Mouse (Mus musculus) cerebellum, adult 2 months (tissue): ENCODE data around the gene Crybg1. TPM values are rescaled to one million over a fixed set of nuclear protein-coding genes. Genes with fewer than 3 reads are reported as not detected.

Experiments used
- DNase-seq, 2 experiments: peaks; one replicate each; pipeline ENCODE4 v3.0.0; 2021
- H3K27ac ChIP-seq: fragments of 200-500 bp; 2 replicates; pipeline ENCODE4 v1.5.1; 2012; ENCODE audit warnings: low read length, control low read depth, inconsistent platforms; ENCODE audit not compliant: insufficient read depth
- H3K27me3 ChIP-seq: fragments of 200-500 bp; 2 replicates; pipeline ENCODE4 v1.6.1; 2012; ENCODE audit warnings: inconsistent platforms, mild to moderate bottlenecking, low read length, moderate library complexity; ENCODE audit not compliant: control insufficient read depth, insufficient read depth
- H3K4me1 ChIP-seq: fragments of 200-500 bp; 2 replicates; pipeline ENCODE4 v1.6.1; 2011; ENCODE audit warnings: low read length; ENCODE audit not compliant: control insufficient read depth, insufficient read depth
- H3K4me3 ChIP-seq: fragments of 200-500 bp; replicated peaks from 2 replicates; pipeline ENCODE3; 2011; ENCODE audit warnings: mild to moderate bottlenecking, low read depth, low read length, control low read depth; ENCODE audit not compliant: insufficient read depth
- CTCF ChIP-seq: fragments of 200-500 bp; IDR thresholded peaks from 2 replicates; pipeline ENCODE4 v1.5.1; 2011; ENCODE audit warnings: low read depth, mild to moderate bottlenecking, control low read depth, low read length, moderate library complexity, borderline replicate concordance; ENCODE audit not compliant: insufficient read depth
- POLR2A ChIP-seq: fragments of 200-500 bp; IDR thresholded peaks from 2 replicates; pipeline ENCODE4 v1.6.1; 2011; ENCODE audit warnings: low read length, control low read depth, borderline replicate concordance; ENCODE audit not compliant: insufficient read depth
- WGBS: fragments of 180-500 bp; shearing (Covaris S2); methylation state at CpG from one replicate; pipeline ENCODE4 v1.1.7; 2018; 5-methylcytosine and 5-hydroxymethylcytosine counted together
- polyA plus RNA-seq: library from polyadenylated mRNA; depleted of rRNA; stranded (reverse); fragments of >200 nt; gene quantifications from 2 replicates; pipeline ENCODE4 v1.2.3, GENCODE M21; 2012

Gene Crybg1
- polyA plus RNA-seq, 1 experiment, result 0.18 TPM

DNA sequence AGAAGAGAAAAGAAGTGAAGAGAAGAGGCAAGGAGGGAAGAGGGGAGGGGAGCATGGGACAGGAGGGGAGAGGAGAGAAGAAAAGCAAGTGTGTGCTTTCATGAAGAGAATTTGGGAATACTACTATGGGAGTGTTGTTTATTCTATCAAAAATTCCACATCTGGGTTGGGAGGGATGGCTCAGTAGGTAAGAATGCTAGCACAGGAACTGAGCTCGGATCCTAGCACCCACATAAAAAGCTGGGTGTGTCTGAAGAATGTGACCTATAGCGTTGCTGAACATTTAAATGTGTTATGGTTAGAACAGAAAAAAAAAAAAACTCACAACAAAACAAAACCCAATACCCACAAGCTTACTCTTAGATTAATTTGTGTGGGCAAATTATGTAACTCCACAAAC is 133.0 kb downstream of the Crybg1 start:
- TF ChIP-seq POLR2A (no peak), CTCF (no peak)
- Histone ChIP-seq H3K27me3 (no peaks in the 10 kb centered on the region), H3K4me3 (no peak overlapping the region), H3K4me1 (no peaks in the 10 kb centered on the region), H3K27ac (no peak overlapping the region)
- DNase-seq, result no peak
- WGBS, result 90% methylated on average over 2 of the region's 2 CpGs

GRCm38 (mm10) chr10:44013885-44014284 is 134.8 kb downstream of the Crybg1 start:
- DNase-seq, result no peak
- Histone ChIP-seq H3K4me3 (no peak overlapping the region), H3K4me1 (no peaks in the 10 kb centered on the region), H3K27me3 (no peaks in the 10 kb centered on the region), H3K27ac (no peak overlapping the region)
- TF ChIP-seq CTCF (no peak), POLR2A (no peak)
- WGBS, result 57% methylated on average over 4 of the region's 4 CpGs

DNA sequence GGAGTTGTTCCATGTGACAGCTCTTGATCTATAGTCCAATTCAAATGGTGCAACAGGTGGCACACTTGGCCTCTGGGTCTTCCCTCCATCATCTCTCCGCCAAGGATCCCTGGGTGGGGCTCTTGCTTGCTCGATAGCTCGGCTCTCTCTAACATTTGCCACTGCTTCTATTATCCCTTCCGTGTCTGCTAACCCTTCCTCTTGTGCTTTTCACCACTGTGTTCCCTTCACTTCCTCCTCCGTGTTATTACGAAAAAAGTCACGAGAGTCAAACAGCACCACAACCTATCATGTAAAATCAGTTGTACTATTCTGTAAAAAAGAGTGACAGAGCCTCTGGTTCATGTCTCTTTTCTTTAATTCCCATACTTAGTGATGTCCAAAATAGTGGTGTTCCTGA is 137.2 kb downstream of the Crybg1 start:
- H3K27me3 ChIP-seq, result no peaks in the 10 kb centered on the region
- WGBS, result 58% methylated on average over 7 of the region's 7 CpGs
- H3K4me1 ChIP-seq, result no peaks in the 10 kb centered on the region
- H3K27ac ChIP-seq, result no peak overlapping the region
- no peak overlapping the region for H3K4me3 ChIP-seq
- TF ChIP-seq POLR2A (no peak), CTCF (no peak)
- DNase-seq, result no peak

GRCm38 (mm10) chr10:44008808-44009207 is 139.8 kb downstream of the Crybg1 start:
- H3K4me1 ChIP-seq, result no peaks in the 10 kb centered on the region
- H3K4me3 ChIP-seq, result no peak overlapping the region
- H3K27ac ChIP-seq, result no peak overlapping the region
- TF ChIP-seq CTCF (no peak), POLR2A (no peak)
- no peak for DNase-seq
- peaks cover 8% of the 10 kb centered on the region; the same call in 1 of the 2 replicates for H3K27me3 ChIP-seq

- TF ChIP-seq POLR2A (no peak), CTCF (no peak)
- DNase-seq, result no peak
- 79% methylated on average over 4 of the region's 4 CpGs for WGBS
- no peak overlapping the region for H3K27ac ChIP-seq
- no peak overlapping the region for H3K4me3 ChIP-seq
- H3K27me3 ChIP-seq, result peaks cover 12% of the 10 kb centered on the region; the same call in 1 of the 2 replicates
- no peaks in the 10 kb centered on the region for H3K4me1 ChIP-seq
Observed at GRCm38 (mm10) chr10:44006815-44007214, 141.8 kb downstream of the Crybg1 start.

GRCm38 (mm10) chr10:44005677-44006641 is 142.7 kb downstream of the Crybg1 start:
- TF ChIP-seq CTCF (no peak), POLR2A (no peak)
- 5% methylated on average over 40 of the region's 40 CpGs for WGBS
- H3K4me3 ChIP-seq, result no peak overlapping the region

GRCm38 (mm10) chr10:44004221-44004751 is 144.4 kb downstream of the Crybg1 start:
- 1% methylated on average over 33 of the region's 33 CpGs for WGBS
- Histone ChIP-seq H3K4me1 (no peaks in the 10 kb centered on the region), H3K27ac (no peak overlapping the region), H3K4me3 (no peak overlapping the region), H3K27me3 (peaks cover 12% of the 10 kb centered on the region; the same call in 1 of the 2 replicates)
- DNase-seq, result no peak
- TF ChIP-seq POLR2A (no peak), CTCF (no peak)

More at GRCm38 (mm10) chr10:44005677-44006641, 142.7 kb downstream of the Crybg1 start:
- Histone ChIP-seq H3K27me3 (peaks cover 12% of the 10 kb centered on the region; the same call in 1 of the 2 replicates), H3K27ac (no peak overlapping the region), H3K4me1 (no peaks in the 10 kb centered on the region)
- no peak for DNase-seq
